Mouse (Mus musculus) myocyte (in vitro differentiated cells): ENCODE measurements around the gene Mrpl20. TPM values are rescaled to one million over a fixed set of nuclear protein-coding genes. Genes with fewer than 3 reads are reported as not detected.
A peak's percentile ranks its signal among the peaks of the same experiment; 100 is the strongest.

Source experiments
- H3K27me3 ChIP-seq: one replicate; pipeline ENCODE4 v1.6.1; 2011; ENCODE audit not compliant: control insufficient read depth, insufficient read depth, insufficient read length
- H3K36me3 ChIP-seq: one replicate; pipeline ENCODE4 v1.6.1; 2011; ENCODE audit not compliant: control insufficient read depth, insufficient read depth
- H3K4me2 ChIP-seq: one replicate; pipeline ENCODE4 v1.6.1; 2011; ENCODE audit warnings: low read depth, control low read depth
- H3K4me3 ChIP-seq: one replicate; pipeline ENCODE4 v1.5.1; 2011; ENCODE audit warnings: mild to moderate bottlenecking, control low read depth, moderate library complexity
- H3K79me2 ChIP-seq: one replicate; pipeline ENCODE4 v1.6.1; 2011; ENCODE audit not compliant: control insufficient read depth, insufficient read depth
- H3ac ChIP-seq: one replicate; pipeline ENCODE4 v1.6.1; 2011; ENCODE audit not compliant: control insufficient read depth, insufficient read length
- CEBPB ChIP-seq: IDR thresholded peaks from 2 replicates; pipeline ENCODE4 v1.6.1; 2011; ENCODE audit warnings: mild to moderate bottlenecking, moderate library complexity; ENCODE audit not compliant: poor library complexity, insufficient read depth, severe bottlenecking
- E2F4 ChIP-seq: IDR thresholded peaks from one replicate; pipeline ENCODE4 v1.6.1; 2011; ENCODE audit warnings: mild to moderate bottlenecking, control low read depth, moderate library complexity; ENCODE audit not compliant: insufficient read depth
- MAX ChIP-seq: IDR thresholded peaks from one replicate; pipeline ENCODE4 v1.6.1; 2011; ENCODE audit warnings: low read depth, mild to moderate bottlenecking, control low read depth
- MYOD1 ChIP-seq, 3 experiments: IDR thresholded peaks; one replicate each; pipeline ENCODE4 v1.6.1; 2011; ENCODE audit warnings: control low read depth in 2 of 3, low read depth in 2 of 3, mild to moderate bottlenecking in 2 of 3, moderate library complexity in 1 of 3; ENCODE audit not compliant: insufficient read length in 2 of 3, control insufficient read depth in 1 of 3
- MYOG ChIP-seq, 3 experiments: IDR thresholded peaks; one replicate each; pipeline ENCODE4 v1.6.1; 2011; ENCODE audit warnings: control low read depth in 2 of 3, low read depth in 2 of 3, mild to moderate bottlenecking in 2 of 3; ENCODE audit not compliant: insufficient read length in 2 of 3, control insufficient read depth in 1 of 3, insufficient read depth in 1 of 3
- POLR2A ChIP-seq: IDR thresholded peaks from one replicate; pipeline ENCODE4 v1.6.1; 2011; ENCODE audit warnings: low read depth, mild to moderate bottlenecking, control low read depth, moderate library complexity; ENCODE audit not compliant: insufficient read length
- POLR2AphosphoS2 ChIP-seq: IDR thresholded peaks from one replicate; pipeline ENCODE4 v1.6.1; 2011; ENCODE audit warnings: low read depth, control low read depth; ENCODE audit not compliant: insufficient read length
- REST ChIP-seq: IDR thresholded peaks from one replicate; pipeline ENCODE4 v1.6.1; 2011; ENCODE audit warnings: mild to moderate bottlenecking, control low read depth, moderate library complexity; ENCODE audit not compliant: insufficient read depth, insufficient read length
- SRF ChIP-seq: IDR thresholded peaks from one replicate; pipeline ENCODE4 v1.6.1; 2011; ENCODE audit warnings: low read depth; ENCODE audit not compliant: control insufficient read depth, insufficient read length
- TCF12 ChIP-seq: IDR thresholded peaks from one replicate; pipeline ENCODE4 v1.6.1; 2011; ENCODE audit warnings: mild to moderate bottlenecking, control low read depth; ENCODE audit not compliant: poor library complexity, insufficient read depth, severe bottlenecking
- TCF3 ChIP-seq: IDR thresholded peaks from one replicate; pipeline ENCODE4 v1.6.1; 2011; ENCODE audit warnings: low read depth, control low read depth; ENCODE audit not compliant: insufficient read length
- USF1 ChIP-seq: IDR thresholded peaks from one replicate; pipeline ENCODE4 v1.6.1; 2011; ENCODE audit warnings: low read depth, mild to moderate bottlenecking, control low read depth, moderate library complexity
- polyA plus RNA-seq: library from polyadenylated mRNA; unstranded; fragments of >200 nt; fragmentation: generic; extraction: Trizol; gene quantifications from one replicate; pipeline ENCODE4 v1.2.1, GENCODE M21; 2012; ENCODE audit warnings: missing spikeins

Gene Mrpl20
- polyA plus RNA-seq, 1 experiment = 132 TPM

DNA sequence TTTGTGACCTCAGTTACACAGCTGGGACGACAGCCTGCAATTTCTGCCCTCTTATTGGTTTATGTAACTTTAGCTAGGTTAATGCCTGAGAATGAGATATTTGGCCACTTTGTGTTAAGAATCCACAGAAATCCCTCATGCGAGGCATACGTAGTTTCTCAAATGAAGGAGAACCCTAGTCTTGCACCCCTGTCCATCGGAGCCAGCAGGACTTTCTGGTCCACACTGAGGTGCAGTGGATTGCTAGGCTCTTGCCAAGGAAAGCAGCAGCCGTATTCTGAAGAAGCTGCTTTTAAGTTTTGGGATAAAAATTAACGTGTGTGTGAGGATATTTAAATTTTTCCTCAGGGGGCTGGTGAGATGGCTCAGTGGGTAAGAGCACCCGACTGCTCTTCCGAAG, 27.9 kb downstream of the Mrpl20 start:
- Histone ChIP-seq H3K36me3 (peaks cover 11% of the 10 kb centered on the region), H3ac (no peak overlapping the region), H3K79me2 (peaks cover 21% of the 10 kb centered on the region), H3K4me3 (peak overlapping the region; percentile 86), H3K4me2 (peak overlapping the region; percentile 76), H3K27me3 (no peaks in the 10 kb centered on the region)
- TF ChIP-seq POLR2AphosphoS2 = peak; percentile 64
- no peak for TF ChIP-seq USF1

DNA sequence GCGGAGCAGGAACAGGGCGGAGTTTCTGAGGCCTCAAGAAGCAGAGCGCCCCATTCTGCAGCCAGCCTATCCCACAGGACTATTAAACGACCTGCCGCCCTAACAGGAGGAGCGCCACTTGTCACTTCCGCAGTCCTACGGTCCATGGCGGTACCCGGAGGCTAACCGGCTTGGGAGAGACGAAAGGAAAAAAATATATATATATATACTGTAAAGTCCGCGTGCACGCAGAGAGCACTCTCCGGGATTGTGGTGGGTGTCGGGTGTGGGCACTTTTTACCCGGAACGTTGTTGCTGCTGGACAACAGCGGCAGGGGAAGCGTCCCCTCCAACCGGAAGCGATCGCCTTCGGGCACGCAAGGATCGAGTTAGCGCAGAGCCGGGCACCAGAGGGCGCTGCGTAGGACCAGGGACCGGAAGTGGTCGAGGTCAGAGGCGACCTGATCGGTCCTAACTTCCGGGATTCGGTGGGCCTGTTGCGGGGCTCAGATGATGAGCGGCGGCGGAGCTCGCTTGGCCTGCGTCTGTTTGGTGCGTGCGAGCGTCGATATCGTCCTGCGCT, 28.6 kb downstream of the Mrpl20 start, which contains the start of gene Aurkaip1:
Aurkaip1 (plus strand) TSS at position 68 of the 562 bp plus-strand sequence.
- H3K36me3 ChIP-seq = peaks cover 11% of the 10 kb centered on the region
- peak within 1 kb of the TSS; percentile 88 for H3K4me2 ChIP-seq
- peaks cover 21% of the 10 kb centered on the region for H3K79me2 ChIP-seq
- H3K4me3 ChIP-seq = peak within 1 kb of the TSS; percentile 86
- no peaks in the 10 kb centered on the region for H3K27me3 ChIP-seq
- peak within 1 kb of the TSS; percentile 29 for H3ac ChIP-seq
- TF ChIP-seq TCF12 (no peak), MYOG (IDR thresholded peaks at IDR 0.05; ENCODE audit: control insufficient read depth in 1 of 3, insufficient read depth in 1 of 3, insufficient read length in 2 of 3, low read depth in 2 of 3) (peak in 1 of 3 experiments; percentile 27), MYOD1 (IDR thresholded peaks at IDR 0.05; ENCODE audit: control insufficient read depth in 1 of 3, insufficient read length in 2 of 3, low read depth in 2 of 3) (no peak), POLR2AphosphoS2 (peak; percentile 73)

- peaks cover 11% of the 10 kb centered on the region for H3K36me3 ChIP-seq
- peak overlapping the region; percentile 29 for H3ac ChIP-seq
- H3K4me2 ChIP-seq = peak overlapping the region; percentile 88
- TF ChIP-seq SRF = no peak
- TF ChIP-seq E2F4 = no peak
- TF ChIP-seq MAX = no peak
- no peak for TF ChIP-seq TCF3
- TF ChIP-seq CEBPB = no peak
- TF ChIP-seq MYOD1 (IDR thresholded peaks at IDR 0.05; ENCODE audit: control insufficient read depth in 1 of 3, insufficient read length in 2 of 3, low read depth in 2 of 3) = no peak
- peak overlapping the region; percentile 86 for H3K4me3 ChIP-seq
- peaks cover 21% of the 10 kb centered on the region for H3K79me2 ChIP-seq
- H3K27me3 ChIP-seq = no peaks in the 10 kb centered on the region
Observed at GRCm38 (mm10) chr4:155831831-155832230, 29.2 kb downstream of the Mrpl20 start.

- no peaks in the 10 kb centered on the region for H3K27me3 ChIP-seq
- no peak for TF ChIP-seq POLR2AphosphoS2
- no peak for TF ChIP-seq POLR2A
- TF ChIP-seq USF1 = no peak
- TF ChIP-seq CEBPB = no peak
- TF ChIP-seq E2F4 = no peak
- no peak for TF ChIP-seq TCF3
- H3K79me2 ChIP-seq = peaks cover 21% of the 10 kb centered on the region
- H3ac ChIP-seq = peak overlapping the region; percentile 29
- peaks cover 6% of the 10 kb centered on the region for H3K36me3 ChIP-seq
- H3K4me2 ChIP-seq = peak overlapping the region; percentile 88
- H3K4me3 ChIP-seq = peak overlapping the region; percentile 86
Observed at GRCm38 (mm10) chr4:155832321-155832720, 29.6 kb downstream of the Mrpl20 start.

DNA sequence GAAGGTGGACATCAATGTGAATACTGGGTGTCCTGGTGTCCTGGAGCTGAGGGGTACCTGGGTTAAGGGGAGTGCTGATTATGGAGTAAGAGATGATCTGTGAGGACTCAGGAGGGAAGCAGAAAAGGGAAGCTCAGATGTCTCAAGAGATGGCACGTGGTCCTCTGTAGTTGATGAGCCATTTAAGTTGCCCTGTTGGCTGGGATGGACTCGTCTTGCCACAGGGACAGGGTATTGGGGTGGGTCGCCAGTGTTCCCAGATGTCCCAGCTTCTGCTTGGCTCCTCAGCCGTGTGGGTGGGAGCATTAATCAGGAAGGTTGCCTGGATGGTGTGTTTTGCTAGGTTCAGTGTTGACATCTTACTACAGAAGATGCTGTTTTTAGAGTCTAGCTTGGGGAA, 30.6 kb downstream of the Mrpl20 start:
- Histone ChIP-seq H3K4me2 (no peak overlapping the region), H3K27me3 (no peaks in the 10 kb centered on the region), H3K4me3 (peak overlapping the region; percentile 86), H3K79me2 (peaks cover 21% of the 10 kb centered on the region), H3ac (no peak overlapping the region), H3K36me3 (no peaks in the 10 kb centered on the region)
- no peak for TF ChIP-seq REST
- TF ChIP-seq MAX = no peak
- TF ChIP-seq CEBPB = no peak
- no peak for TF ChIP-seq SRF

DNA sequence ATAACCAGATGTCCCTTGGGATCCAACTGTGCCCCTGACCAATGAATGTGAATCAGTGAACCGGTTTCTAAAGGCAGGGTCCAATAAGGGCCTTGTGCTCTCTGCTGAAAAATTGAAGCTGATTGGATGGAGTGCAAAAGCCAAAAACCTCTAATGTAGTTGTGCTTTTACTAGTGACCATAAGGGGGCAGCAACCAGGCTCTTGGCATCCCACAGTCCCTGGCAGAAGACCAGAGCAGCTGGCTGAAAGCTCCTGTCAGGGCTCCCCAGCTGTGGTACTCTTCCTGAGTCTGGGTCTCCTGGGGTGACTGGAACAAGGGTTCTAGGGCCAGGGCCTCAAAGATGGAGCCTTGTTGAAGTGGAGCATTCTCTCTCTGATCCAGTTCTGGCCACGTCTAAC, 31.2 kb downstream of the Mrpl20 start:
- peak overlapping the region; percentile 46 for H3K4me2 ChIP-seq
- no peak overlapping the region for H3K4me3 ChIP-seq
- H3K36me3 ChIP-seq = no peaks in the 10 kb centered on the region
- no peak overlapping the region for H3ac ChIP-seq
- H3K79me2 ChIP-seq = peaks cover 21% of the 10 kb centered on the region
- no peaks in the 10 kb centered on the region for H3K27me3 ChIP-seq
- no peak for TF ChIP-seq REST
- peak in 1 of 3 experiments; percentile 41 for TF ChIP-seq MYOD1 (IDR thresholded peaks at IDR 0.05; ENCODE audit: control insufficient read depth in 1 of 3, insufficient read length in 2 of 3, low read depth in 2 of 3)
- TF ChIP-seq E2F4 = no peak
- peak in 2 of 3 experiments; percentile 42 to 45 for TF ChIP-seq MYOG (IDR thresholded peaks at IDR 0.05; ENCODE audit: control insufficient read depth in 1 of 3, insufficient read depth in 1 of 3, insufficient read length in 2 of 3, low read depth in 2 of 3)
- no peak for TF ChIP-seq MAX
- no peak for TF ChIP-seq TCF12
- no peak for TF ChIP-seq POLR2A
- TF ChIP-seq TCF3 = no peak
- no peak for TF ChIP-seq POLR2AphosphoS2
- no peak for TF ChIP-seq USF1
